Comparison of ENCODE assay signal across 8 mouse cellular contexts in genomic region chr13:23759916-23760239, GRCm38 (mm10). TPM values are rescaled to one million over a fixed set of nuclear protein-coding genes. Genes with fewer than 3 reads are reported as not detected.
DNase-seq lines count a peak whose midpoint lies in the region; ATAC-seq and TF ChIP-seq lines count a peak whose summit lies in the region.
"Had no signal": no experiment of that assay in that cellular context is flagged by ENCODE, and none has a peak within 500 bp of the region (broad histone marks: within the 10 kb centered on the region; RNA-seq: fewer than 3 reads in every experiment).

No protein-coding gene starts in this region.

- H3K36me3 ChIP-seq in stomach, embryonic 14.5 days (ENCODE audit: control insufficient read depth, insufficient read depth, low read length) = no peaks in the 10 kb centered on the region
- no peaks in the 10 kb centered on the region for H3K36me3 ChIP-seq in stomach, postnatal 0 days (ENCODE audit: control insufficient read depth, insufficient read depth, low read length)
- H3K36me3 ChIP-seq in forebrain, embryonic 13.5 days (ENCODE audit: poor library complexity, severe bottlenecking) = no peaks in the 10 kb centered on the region
- no peaks in the 10 kb centered on the region for H3K36me3 ChIP-seq in liver, embryonic 13.5 days

- peaks cover 11% of the 10 kb centered on the region for H3K4me1 ChIP-seq in stomach, embryonic 14.5 days (ENCODE audit: control insufficient read depth, insufficient read depth, low read length)
- H3K4me1 ChIP-seq in stomach, postnatal 0 days (replicated peaks; ENCODE audit: control insufficient read depth, insufficient read depth) = peaks cover 3% of the 10 kb centered on the region; the same call in 1 of the 2 replicates
- peaks cover 41% of the 10 kb centered on the region for H3K4me1 ChIP-seq in forebrain, embryonic 13.5 days
- peaks cover 73% of the 10 kb centered on the region for H3K4me1 ChIP-seq in liver, embryonic 13.5 days (replicated peaks)

- peak overlapping the region; percentile 50 for H3K4me3 ChIP-seq in stomach, embryonic 14.5 days (ENCODE audit: low read depth, low read length)
- no peak overlapping the region for H3K4me3 ChIP-seq in stomach, postnatal 0 days (ENCODE audit: low read depth, low read length)
- peak overlapping the region; percentile 53 for H3K4me3 ChIP-seq in forebrain, embryonic 13.5 days
- H3K4me3 ChIP-seq in liver, embryonic 13.5 days (replicated peaks) = peak overlapping the region; percentile 63

- 63% methylated on average over 1 of the region's 1 CpGs for WGBS in stomach, embryonic 14.5 days
- WGBS in stomach, postnatal 0 days = 71% methylated on average over 1 of the region's 1 CpGs
- WGBS in forebrain, embryonic 13.5 days = 74% methylated on average over 1 of the region's 1 CpGs
- WGBS in liver, embryonic 13.5 days (ENCODE audit: insufficient replicate concordance) = 49% methylated on average over 1 of the region's 1 CpGs

- H3K27me3 ChIP-seq in stomach, embryonic 14.5 days (ENCODE audit: control insufficient read depth, insufficient read depth, low read length) = no peaks in the 10 kb centered on the region
- H3K27me3 ChIP-seq in stomach, postnatal 0 days (ENCODE audit: control insufficient read depth, insufficient read depth, low read length) = no peaks in the 10 kb centered on the region
- no peaks in the 10 kb centered on the region for H3K27me3 ChIP-seq in forebrain, embryonic 13.5 days
- no peaks in the 10 kb centered on the region for H3K27me3 ChIP-seq in liver, embryonic 13.5 days

- DNase-seq in stomach, postnatal 0 days (ENCODE audit: low spot score) = no peak
- DNase-seq in liver, embryonic 13.5 days = no peak
- no peak for DNase-seq in gastrocnemius, adult 8-10 months (ENCODE audit: low spot score in 2 of 2)
- no peak for DNase-seq in left cerebral cortex, adult 8-10 months (ENCODE audit: low spot score in 2 of 2)
- no peak for DNase-seq in layer of hippocampus, postnatal 25 days (ENCODE audit: extremely low spot score in 1 of 2, low spot score in 1 of 2)
- DNase-seq: heart, postnatal 10 days had no signal

- ATAC-seq in stomach, embryonic 14.5 days (ENCODE audit: insufficient number of reproducible peaks, insufficient read depth, low FRiP score, low read depth) = no peak
- no peak for ATAC-seq in stomach, postnatal 0 days (ENCODE audit: low FRiP score, low TSS enrichment)
- no peak for ATAC-seq in forebrain, embryonic 13.5 days
- no peak for ATAC-seq in liver, embryonic 13.5 days (ENCODE audit: low read depth)

- H3K4me2 ChIP-seq in stomach, embryonic 14.5 days (replicated peaks; ENCODE audit: low read depth, low read length) = peak overlapping the region; percentile 67
- no peak overlapping the region for H3K4me2 ChIP-seq in stomach, postnatal 0 days (replicated peaks; ENCODE audit: low read depth)
- peak overlapping the region; percentile 78 for H3K4me2 ChIP-seq in forebrain, embryonic 13.5 days
- H3K4me2 ChIP-seq in liver, embryonic 13.5 days = peak overlapping the region; percentile 83

- no peak for TF ChIP-seq CTCF in stomach, postnatal 0 days (IDR thresholded peaks at IDR 0.05; ENCODE audit: low read depth)

- H3K9ac ChIP-seq in stomach, embryonic 14.5 days (replicated peaks; ENCODE audit: low read depth, low read length) = peak overlapping the region; percentile 22
- H3K9ac ChIP-seq in stomach, postnatal 0 days (ENCODE audit: low read length) = no peak overlapping the region
- peak overlapping the region; percentile 74 for H3K9ac ChIP-seq in forebrain, embryonic 13.5 days
- peak overlapping the region; percentile 78 for H3K9ac ChIP-seq in liver, embryonic 13.5 days

- H3K27ac ChIP-seq in stomach, embryonic 14.5 days (ENCODE audit: low read length) = peak overlapping the region; percentile 75
- no peak overlapping the region for H3K27ac ChIP-seq in stomach, postnatal 0 days (replicated peaks)
- peak overlapping the region; percentile 85 for H3K27ac ChIP-seq in forebrain, embryonic 13.5 days
- H3K27ac ChIP-seq in liver, embryonic 13.5 days = peak overlapping the region; percentile 98

- no peak for TF ChIP-seq EP300 in stomach, postnatal 0 days (optimal IDR thresholded peaks at IDR 0.05)

- H3K9me3 ChIP-seq in stomach, embryonic 14.5 days (ENCODE audit: control insufficient read depth, low read depth, low read length) = no peaks in the 10 kb centered on the region
- H3K9me3 ChIP-seq in stomach, postnatal 0 days (ENCODE audit: control insufficient read depth, low read length) = no peaks in the 10 kb centered on the region
- no peaks in the 10 kb centered on the region for H3K9me3 ChIP-seq in forebrain, embryonic 13.5 days (replicated peaks)
- no peaks in the 10 kb centered on the region for H3K9me3 ChIP-seq in liver, embryonic 13.5 days (replicated peaks)

RNA-seq across cellular contexts. Expression of gene Hist1h4a, which starts 1.2 kb away (rescaled TPM):
- not detected in 2 replicates for polyA plus RNA-seq in stomach, embryonic 14.5 days (2014; fragmentation: Nextera tagmentation; extraction: Ambion mirVana)
- polyA plus RNA-seq in stomach, postnatal 0 days (2015; fragmentation: Nextera tagmentation; extraction: Ambion mirVana) = 0.34 and 0.80 TPM in 2 replicates
- polyA plus RNA-seq in forebrain, embryonic 13.5 days (2015; fragmentation: Nextera tagmentation; extraction: Ambion mirVana) = 0.64 and 1.1 TPM in 2 replicates
- 0.86 TPM in 1 of 2 replicates, not detected in the other for polyA plus RNA-seq in liver, embryonic 13.5 days (2015; fragmentation: Nextera tagmentation; extraction: Ambion mirVana)
- 1 to 10 TPM in 3 of 4 experiments, under 1 TPM in 1; 0.82 to 3.3 (median 1.8) TPM for total RNA-seq in gastrocnemius, adult 8-10 months (2022)
- 10 to 100 TPM; 43.4 to 63.5 (median 58.0) TPM for total RNA-seq in left cerebral cortex, adult 8-10 months (2022)
- total RNA-seq in layer of hippocampus, postnatal 25 days (2021) = 10 to 100 TPM; 42.9 to 58.9 TPM

RNA-seq across cellular contexts. Expression of gene Hist1h3a, which starts 2.3 kb away (rescaled TPM):
- polyA plus RNA-seq in stomach, embryonic 14.5 days (2014; fragmentation: Nextera tagmentation; extraction: Ambion mirVana) = 6.1 and 6.5 TPM in 2 replicates
- 1.9 and 3.7 TPM in 2 replicates for polyA plus RNA-seq in stomach, postnatal 0 days (2015; fragmentation: Nextera tagmentation; extraction: Ambion mirVana)
- polyA plus RNA-seq in forebrain, embryonic 13.5 days (2015; fragmentation: Nextera tagmentation; extraction: Ambion mirVana) = 6.3 and 7.2 TPM in 2 replicates
- 3.2 and 8.3 TPM in 2 replicates for polyA plus RNA-seq in liver, embryonic 13.5 days (2015; fragmentation: Nextera tagmentation; extraction: Ambion mirVana)
- 1 to 10 TPM; 3.7 to 6.9 (median 4.3) TPM for total RNA-seq in gastrocnemius, adult 8-10 months (2022)
- total RNA-seq in left cerebral cortex, adult 8-10 months (2022) = 10 to 100 TPM; 33.9 to 55.0 (median 40.9) TPM
- total RNA-seq in layer of hippocampus, postnatal 25 days (2021) = 10 to 100 TPM; 30.8 to 53.8 TPM

RNA-seq across cellular contexts. Expression of gene Hist1h4b, which starts 3.1 kb away (rescaled TPM):
- polyA plus RNA-seq in stomach, embryonic 14.5 days (2014; fragmentation: Nextera tagmentation; extraction: Ambion mirVana) = 2.5 and 3.3 TPM in 2 replicates
- polyA plus RNA-seq in stomach, postnatal 0 days (2015; fragmentation: Nextera tagmentation; extraction: Ambion mirVana) = 0.46 and 2.0 TPM in 2 replicates
- 5.7 and 6.1 TPM in 2 replicates for polyA plus RNA-seq in forebrain, embryonic 13.5 days (2015; fragmentation: Nextera tagmentation; extraction: Ambion mirVana)
- polyA plus RNA-seq in liver, embryonic 13.5 days (2015; fragmentation: Nextera tagmentation; extraction: Ambion mirVana) = 3.7 and 5.5 TPM in 2 replicates
- 1 to 10 TPM in 2 of 4 experiments, under 1 TPM in 1, not detected in 1; 0.82 to 2.9 (median 1.8) TPM for total RNA-seq in gastrocnemius, adult 8-10 months (2022)
- total RNA-seq in left cerebral cortex, adult 8-10 months (2022) = 10 to 100 TPM; 53.3 to 70.8 (median 63.3) TPM
- 10 to 100 TPM; 71.8 to 80.9 TPM for total RNA-seq in layer of hippocampus, postnatal 25 days (2021)

RNA-seq across cellular contexts. Expression of gene Hist1h1a, which starts 3.6 kb away (rescaled TPM):
- 2.4 and 3.6 TPM in 2 replicates for polyA plus RNA-seq in stomach, embryonic 14.5 days (2014; fragmentation: Nextera tagmentation; extraction: Ambion mirVana)
- 0.64 and 1.4 TPM in 2 replicates for polyA plus RNA-seq in stomach, postnatal 0 days (2015; fragmentation: Nextera tagmentation; extraction: Ambion mirVana)
- polyA plus RNA-seq in forebrain, embryonic 13.5 days (2015; fragmentation: Nextera tagmentation; extraction: Ambion mirVana) = 4.6 and 6.0 TPM in 2 replicates
- 4.3 and 8.1 TPM in 2 replicates for polyA plus RNA-seq in liver, embryonic 13.5 days (2015; fragmentation: Nextera tagmentation; extraction: Ambion mirVana)
- 1 to 10 TPM in 1 of 4 experiments, under 1 TPM in 3; 0.46 to 1.1 (median 0.78) TPM for total RNA-seq in gastrocnemius, adult 8-10 months (2022)
- 10 to 100 TPM; 29.7 to 32.8 (median 30.7) TPM for total RNA-seq in left cerebral cortex, adult 8-10 months (2022)
- total RNA-seq in layer of hippocampus, postnatal 25 days (2021) = 10 to 100 TPM; 15.6 to 24.5 TPM

RNA-seq across cellular contexts. Expression of gene Hist1h3b, which starts 7.8 kb away (rescaled TPM):
- polyA plus RNA-seq in stomach, embryonic 14.5 days (2014; fragmentation: Nextera tagmentation; extraction: Ambion mirVana) = 11.1 and 11.8 TPM in 2 replicates
- polyA plus RNA-seq in stomach, postnatal 0 days (2015; fragmentation: Nextera tagmentation; extraction: Ambion mirVana) = 3.9 and 6.7 TPM in 2 replicates
- polyA plus RNA-seq in forebrain, embryonic 13.5 days (2015; fragmentation: Nextera tagmentation; extraction: Ambion mirVana) = 17.0 and 19.6 TPM in 2 replicates
- polyA plus RNA-seq in liver, embryonic 13.5 days (2015; fragmentation: Nextera tagmentation; extraction: Ambion mirVana) = 10.4 and 29.5 TPM in 2 replicates
- total RNA-seq in gastrocnemius, adult 8-10 months (2022) = 1 to 10 TPM in 2 of 4 experiments, not detected in 2; 2.7 to 2.8 TPM
- 10 to 100 TPM in 1 of 4 experiments, 1 to 10 TPM in 3; 5.3 to 12.2 (median 8.1) TPM for total RNA-seq in left cerebral cortex, adult 8-10 months (2022)
- 10 to 100 TPM; 12.3 to 22.8 TPM for total RNA-seq in layer of hippocampus, postnatal 25 days (2021)
